8 mouse cellular contexts compared by ENCODE assay signal in genomic region chr12:80141470-80141869, GRCm38 (mm10). TPM values are rescaled to one million over a fixed set of nuclear protein-coding genes. Genes with fewer than 3 reads are reported as not detected.
A peak's percentile ranks its signal among the peaks of the same experiment; 100 is the strongest.
DNase-seq lines count a peak whose midpoint lies in the region.

No protein-coding gene starts in this region.

- peak; percentile 45 to 79 for DNase-seq in heart, adult 18-20 months
- DNase-seq in heart, adult 11 months = no peak
- DNase-seq in A20 (ENCODE audit: low read depth, low spot score) = peak; percentile 60
- DNase-seq in adrenal gland, adult 2 months = peak; percentile 45
- peak; percentile 69 for DNase-seq in forelimb bud, embryonic 11.5 days (ENCODE audit: low read depth, low spot score)
- peak; percentile 67 for DNase-seq in kidney, postnatal 14 days
- DNase-seq in mesoderm, embryonic 11.5 days (ENCODE audit: low read depth, low spot score) = peak; percentile 78
- peak; percentile 50 for DNase-seq in thymus, postnatal 25 days

RNA-seq across cellular contexts. Expression of gene Zfp36l1, which starts 28.7 kb away (rescaled TPM):
- total RNA-seq in heart, adult 18-20 months (2021) = 10 to 100 TPM; 84.9 to 91.1 TPM
- 100 to 1,000 TPM; 191 to 215 TPM for total RNA-seq in adrenal gland, adult 2 months (2021)
- 458 and 470 TPM in 2 replicates for polyA plus RNA-seq in adrenal gland, adult 2 months (2012; rRNA removed)
